Mouse (Mus musculus) ovary, adult 18-20 months (tissue): ENCODE results near the gene Cbarp.

ENCODE experiments used
- DNase-seq: peaks from one replicate; pipeline ENCODE4 v3.0.0; 2022; ENCODE audit warnings: low spot score, mixed read lengths

The Cbarp gene

GRCm38 (mm10) chr10:80143664-80144063 is 3.0 kb upstream of the Cbarp start:
- no peak for DNase-seq

GRCm38 (mm10) chr10:80142530-80142925 is 1.9 kb upstream of the Cbarp start:
- no peak for DNase-seq

GRCm38 (mm10) chr10:80141786-80142529 is 1.3 kb upstream of the Cbarp start:
- DNase-seq, result peak; percentile 95

GRCm38 (mm10) chr10:80141243-80141642 is 608 bp upstream of the Cbarp start:
- DNase-seq, result peak; percentile 97

GRCm38 (mm10) chr10:80139975-80140665 is 515 bp downstream of the Cbarp start:
- no peak for DNase-seq

GRCm38 (mm10) chr10:80139439-80139775 is 1.2 kb downstream of the Cbarp start:
- DNase-seq, result no peak

GRCm38 (mm10) chr10:80138553-80139438 is 1.8 kb downstream of the Cbarp start, which contains the start of gene Atp5d:
TSS of gene Atp5d (plus strand) at chr10:80138632.
- DNase-seq, result no peak

GRCm38 (mm10) chr10:80137626-80138552 is 2.7 kb downstream of the Cbarp start:
- no peak for DNase-seq

- DNase-seq, result no peak
Measured at GRCm38 (mm10) chr10:80136952-80137625, 3.5 kb downstream of the Cbarp start.

GRCm38 (mm10) chr10:80136179-80136951 is 4.3 kb downstream of the Cbarp start:
- DNase-seq, result no peak

- no peak for DNase-seq
Measured at GRCm38 (mm10) chr10:80135641-80136040, 5.0 kb downstream of the Cbarp start.

GRCm38 (mm10) chr10:80135161-80135560 is 5.5 kb downstream of the Cbarp start:
- no peak for DNase-seq

GRCm38 (mm10) chr10:80134421-80134820 is 6.2 kb downstream of the Cbarp start:
- DNase-seq, result no peak

GRCm38 (mm10) chr10:80133226-80133849 is 7.3 kb downstream of the Cbarp start:
- no peak for DNase-seq

GRCm38 (mm10) chr10:80131952-80132350 is 8.7 kb downstream of the Cbarp start:
- DNase-seq, result no peak

- DNase-seq, result no peak
Measured at GRCm38 (mm10) chr10:80131316-80131951, 9.2 kb downstream of the Cbarp start.

GRCm38 (mm10) chr10:80130403-80131031 is 10.1 kb downstream of the Cbarp start:
- DNase-seq, result no peak

GRCm38 (mm10) chr10:80129846-80130245 is 10.8 kb downstream of the Cbarp start:
- DNase-seq, result no peak

- no peak for DNase-seq
Measured at GRCm38 (mm10) chr10:80127920-80128319, 12.7 kb downstream of the Cbarp start.
